Mouse (Mus musculus) liver, adult (tissue): ENCODE data around the gene Tank.

Source experiments
- GATA4 ChIP-seq: IDR thresholded peaks from 2 replicates; pipeline ENCODE4 v1.6.1; 2014; ENCODE audit warnings: mild to moderate bottlenecking, low read length; ENCODE audit not compliant: insufficient replicate concordance

Gene Tank

GRCm38 (mm10) chr2:61662833-61663232 lies 84.4 kb downstream of the Tank start:
- TF ChIP-seq GATA4 = peak; percentile 94; the same call in 1 of the 2 replicates

GRCm38 (mm10) chr2:61663573-61664241 lies 85.3 kb downstream of the Tank start:
- no peak for TF ChIP-seq GATA4

GRCm38 (mm10) chr2:61667420-61667819 lies 89.0 kb downstream of the Tank start:
- TF ChIP-seq GATA4 = no peak

GRCm38 (mm10) chr2:61668260-61668659 lies 89.9 kb downstream of the Tank start:
- TF ChIP-seq GATA4 = no peak

- no peak for TF ChIP-seq GATA4
Observed at GRCm38 (mm10) chr2:61674555-61674954, 96.2 kb downstream of the Tank start.

- no peak for TF ChIP-seq GATA4
Observed at GRCm38 (mm10) chr2:61681572-61681971, 103.2 kb downstream of the Tank start.

GRCm38 (mm10) chr2:61686533-61686932 lies 108.1 kb downstream of the Tank start:
- TF ChIP-seq GATA4 = no peak

- TF ChIP-seq GATA4 = no peak
Observed at GRCm38 (mm10) chr2:61689086-61689485, 110.7 kb downstream of the Tank start.
